Mouse (Mus musculus): Measurements from ENCODE around the gene Scaf4. TPM values are rescaled to one million over a fixed set of nuclear protein-coding genes. Genes with fewer than 3 reads are reported as not detected.
A peak's percentile ranks its signal among the peaks of the same experiment; 100 is the strongest.

Gene Scaf4
- polyA plus RNA-seq, 1 experiment from 2014 or later, result 20.1 TPM

GRCm38 (mm10) chr16:90210717-90211116, 73.6 kb downstream of the Scaf4 start:
- H3K4me2 ChIP-seq, result no peak overlapping the region
- no peaks in the 10 kb centered on the region for H3K4me1 ChIP-seq (ENCODE audit: control insufficient read depth, insufficient read depth, low read length)
- WGBS (ENCODE audit: insufficient replicate concordance), result 70% methylated on average over 10 of the region's 10 CpGs
- no peaks in the 10 kb centered on the region for H3K27me3 ChIP-seq (ENCODE audit: control insufficient read depth, insufficient read depth, low read length)
- H3K27ac ChIP-seq (ENCODE audit: low read depth, low read length), result no peak overlapping the region
- H3K9me3 ChIP-seq (replicated peaks; ENCODE audit: control insufficient read depth, low read length), result no peaks in the 10 kb centered on the region
- no peak for ATAC-seq (replicated peaks; ENCODE audit: insufficient number of reproducible peaks, low FRiP score, low TSS enrichment)
- H3K9ac ChIP-seq (ENCODE audit: low read depth, low read length), result no peak overlapping the region
- H3K4me3 ChIP-seq (ENCODE audit: low read depth, low read length), result no peak overlapping the region
- H3K36me3 ChIP-seq (ENCODE audit: control insufficient read depth, insufficient read depth, low read length), result no peaks in the 10 kb centered on the region

GRCm38 (mm10) chr16:90208996-90209395, 75.3 kb downstream of the Scaf4 start:
- H3K27ac ChIP-seq (ENCODE audit: low read depth, low read length), result no peak overlapping the region
- H3K4me2 ChIP-seq, result no peak overlapping the region
- 65% methylated on average over 3 of the region's 3 CpGs for WGBS (ENCODE audit: insufficient replicate concordance)
- H3K36me3 ChIP-seq (ENCODE audit: control insufficient read depth, insufficient read depth, low read length), result no peaks in the 10 kb centered on the region
- no peak overlapping the region for H3K9ac ChIP-seq (ENCODE audit: low read depth, low read length)
- H3K4me1 ChIP-seq (ENCODE audit: control insufficient read depth, insufficient read depth, low read length), result no peaks in the 10 kb centered on the region
- H3K27me3 ChIP-seq (ENCODE audit: control insufficient read depth, insufficient read depth, low read length), result no peaks in the 10 kb centered on the region
- ATAC-seq (replicated peaks; ENCODE audit: insufficient number of reproducible peaks, low FRiP score, low TSS enrichment), result no peak
- no peak overlapping the region for H3K4me3 ChIP-seq (ENCODE audit: low read depth, low read length)
- no peaks in the 10 kb centered on the region for H3K9me3 ChIP-seq (replicated peaks; ENCODE audit: control insufficient read depth, low read length)

GRCm38 (mm10) chr16:90204868-90205267, 79.4 kb downstream of the Scaf4 start:
- no peak for ATAC-seq (replicated peaks; ENCODE audit: insufficient number of reproducible peaks, low FRiP score, low TSS enrichment)
- WGBS (ENCODE audit: insufficient replicate concordance), result 89% methylated on average over 2 of the region's 2 CpGs
- Histone ChIP-seq H3K4me3 (ENCODE audit: low read depth, low read length) (no peak overlapping the region), H3K36me3 (ENCODE audit: control insufficient read depth, insufficient read depth, low read length) (no peaks in the 10 kb centered on the region), H3K4me1 (ENCODE audit: control insufficient read depth, insufficient read depth, low read length) (peaks cover 7% of the 10 kb centered on the region), H3K9ac (ENCODE audit: low read depth, low read length) (no peak overlapping the region), H3K9me3 (replicated peaks; ENCODE audit: control insufficient read depth, low read length) (no peaks in the 10 kb centered on the region), H3K4me2 (no peak overlapping the region), H3K27ac (ENCODE audit: low read depth, low read length) (no peak overlapping the region), H3K27me3 (ENCODE audit: control insufficient read depth, insufficient read depth, low read length) (no peaks in the 10 kb centered on the region)

GRCm38 (mm10) chr16:90203226-90203962, 80.9 kb downstream of the Scaf4 start:
- WGBS (ENCODE audit: insufficient replicate concordance), result 74% methylated on average over 6 of the region's 6 CpGs
- ATAC-seq (replicated peaks; ENCODE audit: insufficient number of reproducible peaks, low FRiP score, low TSS enrichment), result no peak
- H3K4me2 ChIP-seq, result no peak overlapping the region
- no peak overlapping the region for H3K4me3 ChIP-seq (ENCODE audit: low read depth, low read length)
- H3K27ac ChIP-seq (ENCODE audit: low read depth, low read length), result no peak overlapping the region
- no peak overlapping the region for H3K9ac ChIP-seq (ENCODE audit: low read depth, low read length)
- H3K36me3 ChIP-seq (ENCODE audit: control insufficient read depth, insufficient read depth, low read length), result no peaks in the 10 kb centered on the region
- peaks cover 12% of the 10 kb centered on the region for H3K4me1 ChIP-seq (ENCODE audit: control insufficient read depth, insufficient read depth, low read length)
- no peaks in the 10 kb centered on the region for H3K27me3 ChIP-seq (ENCODE audit: control insufficient read depth, insufficient read depth, low read length)
- H3K9me3 ChIP-seq (replicated peaks; ENCODE audit: control insufficient read depth, low read length), result no peaks in the 10 kb centered on the region

- Histone ChIP-seq H3K9ac (ENCODE audit: low read depth, low read length) (0 out of 2 replicates have a peak overlapping the region, but pooled peaks have one; percentile 22), H3K4me1 (ENCODE audit: control insufficient read depth, insufficient read depth, low read length) (peaks cover 17% of the 10 kb centered on the region), H3K36me3 (ENCODE audit: control insufficient read depth, insufficient read depth, low read length) (no peaks in the 10 kb centered on the region), H3K27me3 (ENCODE audit: control insufficient read depth, insufficient read depth, low read length) (no peaks in the 10 kb centered on the region), H3K9me3 (replicated peaks; ENCODE audit: control insufficient read depth, low read length) (no peaks in the 10 kb centered on the region), H3K4me3 (ENCODE audit: low read depth, low read length) (no peak overlapping the region), H3K4me2 (peak overlapping the region; percentile 47), H3K27ac (ENCODE audit: low read depth, low read length) (no peak overlapping the region)
- WGBS (ENCODE audit: insufficient replicate concordance), result 50% methylated on average over 19 of the region's 19 CpGs
- no peak for ATAC-seq (replicated peaks; ENCODE audit: insufficient number of reproducible peaks, low FRiP score, low TSS enrichment)
Observed at GRCm38 (mm10) chr16:90202140-90202539, 82.2 kb downstream of the Scaf4 start.

- Histone ChIP-seq H3K36me3 (ENCODE audit: control insufficient read depth, insufficient read depth, low read length) (no peaks in the 10 kb centered on the region), H3K4me1 (ENCODE audit: control insufficient read depth, insufficient read depth, low read length) (peaks cover 17% of the 10 kb centered on the region), H3K4me3 (ENCODE audit: low read depth, low read length) (no peak overlapping the region), H3K4me2 (no peak overlapping the region), H3K9ac (ENCODE audit: low read depth, low read length) (no peak overlapping the region), H3K9me3 (replicated peaks; ENCODE audit: control insufficient read depth, low read length) (no peaks in the 10 kb centered on the region), H3K27me3 (ENCODE audit: control insufficient read depth, insufficient read depth, low read length) (no peaks in the 10 kb centered on the region), H3K27ac (ENCODE audit: low read depth, low read length) (no peak overlapping the region)
- ATAC-seq (replicated peaks; ENCODE audit: insufficient number of reproducible peaks, low FRiP score, low TSS enrichment), result no peak
- 72% methylated on average over 10 of the region's 10 CpGs for WGBS (ENCODE audit: insufficient replicate concordance)
Observed at GRCm38 (mm10) chr16:90199174-90199573, 85.1 kb downstream of the Scaf4 start.

GRCm38 (mm10) chr16:90198626-90199025, 85.7 kb downstream of the Scaf4 start:
- Histone ChIP-seq H3K9me3 (replicated peaks; ENCODE audit: control insufficient read depth, low read length) (no peaks in the 10 kb centered on the region), H3K4me2 (no peak overlapping the region), H3K4me3 (ENCODE audit: low read depth, low read length) (no peak overlapping the region), H3K27ac (ENCODE audit: low read depth, low read length) (no peak overlapping the region), H3K36me3 (ENCODE audit: control insufficient read depth, insufficient read depth, low read length) (no peaks in the 10 kb centered on the region), H3K27me3 (ENCODE audit: control insufficient read depth, insufficient read depth, low read length) (no peaks in the 10 kb centered on the region), H3K4me1 (ENCODE audit: control insufficient read depth, insufficient read depth, low read length) (peaks cover 17% of the 10 kb centered on the region), H3K9ac (ENCODE audit: low read depth, low read length) (no peak overlapping the region)
- no peak for ATAC-seq (replicated peaks; ENCODE audit: insufficient number of reproducible peaks, low FRiP score, low TSS enrichment)
- 66% methylated on average over 6 of the region's 6 CpGs for WGBS (ENCODE audit: insufficient replicate concordance)

GRCm38 (mm10) chr16:90197337-90197973, 86.8 kb downstream of the Scaf4 start:
- Histone ChIP-seq H3K4me2 (peak overlapping the region; percentile 65), H3K4me3 (ENCODE audit: low read depth, low read length) (peak overlapping the region; percentile 40), H3K27me3 (ENCODE audit: control insufficient read depth, insufficient read depth, low read length) (no peaks in the 10 kb centered on the region), H3K27ac (ENCODE audit: low read depth, low read length) (peak overlapping the region; percentile 90), H3K9me3 (replicated peaks; ENCODE audit: control insufficient read depth, low read length) (no peaks in the 10 kb centered on the region), H3K9ac (ENCODE audit: low read depth, low read length) (peak overlapping the region; percentile 68), H3K4me1 (ENCODE audit: control insufficient read depth, insufficient read depth, low read length) (peaks cover 13% of the 10 kb centered on the region), H3K36me3 (ENCODE audit: control insufficient read depth, insufficient read depth, low read length) (no peaks in the 10 kb centered on the region)
- ATAC-seq (replicated peaks; ENCODE audit: insufficient number of reproducible peaks, low FRiP score, low TSS enrichment), result peak; percentile 94
- 2% methylated on average over 21 of the region's 22 CpGs for whole genome bisulfite sequencing (ENCODE audit: insufficient replicate concordance)

All from heart, embryonic 11.5 days (tissue).